Mouse (Mus musculus) hindbrain, embryonic 13.5 days (tissue): Measurements from ENCODE around the gene Ppfia3. TPM values are rescaled to one million over a fixed set of nuclear protein-coding genes. Genes with fewer than 3 reads are reported as not detected.

Experiments used
- ATAC-seq: fragments of 200-750 bp; cut with Nextera tagmentation; 2 replicates; pipeline ENCODE4 v1.8.0; 2017; ENCODE audit warnings: moderate TSS enrichment; ENCODE audit not compliant: low FRiP score
- H3K27ac ChIP-seq: fragments of 300-500 bp; sonication (generic); 2 replicates; pipeline ENCODE4 v1.5.1; 2015; ENCODE audit warnings: inconsistent platforms, mild to moderate bottlenecking, moderate library complexity
- H3K27me3 ChIP-seq: fragments of 300-500 bp; sonication (generic); 2 replicates; pipeline ENCODE4 v1.6.1; 2015; ENCODE audit warnings: mild to moderate bottlenecking, inconsistent platforms
- H3K36me3 ChIP-seq: fragments of 300-500 bp; sonication (generic); 2 replicates; pipeline ENCODE4 v1.6.1; 2015; ENCODE audit warnings: mild to moderate bottlenecking, inconsistent platforms
- H3K4me1 ChIP-seq: fragments of 300-500 bp; sonication (generic); replicated peaks from 2 replicates; pipeline ENCODE4 v1.6.1; 2015; ENCODE audit warnings: inconsistent platforms
- H3K4me2 ChIP-seq: fragments of 300-500 bp; sonication (generic); 2 replicates; pipeline ENCODE4 v1.6.1; 2015; ENCODE audit warnings: inconsistent platforms, mild to moderate bottlenecking, moderate library complexity
- H3K4me3 ChIP-seq: fragments of 300-500 bp; sonication (generic); 2 replicates; pipeline ENCODE4 v1.5.1; 2015; ENCODE audit warnings: mild to moderate bottlenecking, inconsistent platforms
- H3K9ac ChIP-seq: fragments of 300-500 bp; sonication (generic); 2 replicates; pipeline ENCODE4 v1.6.1; 2015; ENCODE audit warnings: mild to moderate bottlenecking, inconsistent platforms
- H3K9me3 ChIP-seq: fragments of 300-500 bp; sonication (generic); 2 replicates; pipeline ENCODE4 v1.6.1; 2016; ENCODE audit warnings: inconsistent platforms
- WGBS: fragments of 180-500 bp; shearing (Covaris S2); methylation state at CpG from one replicate; pipeline ENCODE4 v1.1.7; 2015; 5-methylcytosine and 5-hydroxymethylcytosine counted together
- polyA plus RNA-seq: library from polyadenylated mRNA; unstranded; fragments of >200 nt; fragmentation: Nextera tagmentation; extraction: Ambion mirVana; gene quantifications from 2 replicates; pipeline ENCODE4 v1.2.1, GENCODE M21; 2015

Gene Ppfia3
- polyA plus RNA-seq, 1 experiment from 2014 or later: 19.9 TPM

DNA sequence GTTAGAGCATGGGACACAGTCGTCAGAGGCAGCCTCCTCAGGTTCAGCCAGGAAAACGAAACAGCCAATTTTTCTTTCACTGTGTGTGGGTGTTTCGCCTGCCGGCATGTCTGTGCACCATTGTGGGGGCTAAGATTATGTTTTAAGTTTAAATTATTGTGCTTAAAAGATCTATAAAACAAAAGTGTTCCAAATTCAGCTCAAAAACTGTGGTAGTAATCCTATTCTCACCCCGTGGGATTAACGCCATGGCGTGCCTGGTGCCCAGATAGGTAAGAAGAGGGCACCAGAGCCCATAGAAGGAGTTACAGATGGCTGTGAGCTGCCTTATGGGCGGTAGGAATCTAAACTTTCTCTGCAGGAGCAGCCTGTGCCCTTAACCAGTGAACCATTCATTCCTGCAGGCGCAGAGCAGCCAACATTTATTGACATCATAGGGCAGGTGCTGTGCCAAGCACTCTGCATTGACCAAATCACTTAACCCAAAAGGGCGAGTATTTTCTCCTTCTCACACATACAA lies 51.6 kb downstream of the Ppfia3 start:
- H3K4me1 ChIP-seq: peaks cover 13% of the 10 kb centered on the region
- no peak overlapping the region for H3K27ac ChIP-seq
- H3K4me3 ChIP-seq: no peak overlapping the region
- H3K9me3 ChIP-seq: no peaks in the 10 kb centered on the region
- no peak overlapping the region for H3K9ac ChIP-seq
- WGBS: 85% methylated on average over 10 of the region's 10 CpGs
- no peaks in the 10 kb centered on the region for H3K27me3 ChIP-seq
- no peak overlapping the region for H3K4me2 ChIP-seq
- no peak for ATAC-seq
- peaks cover 5% of the 10 kb centered on the region; the same call in 1 of the 2 replicates for H3K36me3 ChIP-seq

DNA sequence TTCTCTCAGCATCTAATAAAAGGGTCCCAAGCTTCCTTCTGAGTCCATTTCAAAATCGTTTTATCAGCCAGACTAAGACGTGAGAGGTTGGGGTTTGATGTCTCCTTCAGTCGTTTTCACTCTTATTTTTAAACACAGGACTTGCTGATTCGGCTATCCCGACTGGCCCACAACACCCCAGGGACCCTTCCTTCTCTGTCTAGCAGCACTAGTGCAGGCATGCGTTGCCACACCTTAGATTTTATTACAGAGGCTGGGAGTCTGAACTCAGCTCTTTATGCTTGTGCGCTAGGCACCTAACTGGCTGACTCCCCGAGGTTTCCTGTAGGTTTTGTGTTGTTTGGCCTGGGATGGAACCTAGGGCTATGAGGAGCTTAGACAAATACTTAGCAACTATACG lies 53.3 kb downstream of the Ppfia3 start:
- Histone ChIP-seq H3K36me3 (peaks cover 5% of the 10 kb centered on the region; the same call in 1 of the 2 replicates), H3K4me1 (peaks cover 23% of the 10 kb centered on the region), H3K27me3 (no peaks in the 10 kb centered on the region), H3K4me3 (no peak overlapping the region), H3K4me2 (no peak overlapping the region), H3K9me3 (no peaks in the 10 kb centered on the region), H3K27ac (peak overlapping the region; percentile 72), H3K9ac (0 out of 2 replicates have a peak overlapping the region, but pooled peaks have one; percentile 31)
- ATAC-seq: no peak
- 32% methylated on average over 9 of the region's 9 CpGs for WGBS

DNA sequence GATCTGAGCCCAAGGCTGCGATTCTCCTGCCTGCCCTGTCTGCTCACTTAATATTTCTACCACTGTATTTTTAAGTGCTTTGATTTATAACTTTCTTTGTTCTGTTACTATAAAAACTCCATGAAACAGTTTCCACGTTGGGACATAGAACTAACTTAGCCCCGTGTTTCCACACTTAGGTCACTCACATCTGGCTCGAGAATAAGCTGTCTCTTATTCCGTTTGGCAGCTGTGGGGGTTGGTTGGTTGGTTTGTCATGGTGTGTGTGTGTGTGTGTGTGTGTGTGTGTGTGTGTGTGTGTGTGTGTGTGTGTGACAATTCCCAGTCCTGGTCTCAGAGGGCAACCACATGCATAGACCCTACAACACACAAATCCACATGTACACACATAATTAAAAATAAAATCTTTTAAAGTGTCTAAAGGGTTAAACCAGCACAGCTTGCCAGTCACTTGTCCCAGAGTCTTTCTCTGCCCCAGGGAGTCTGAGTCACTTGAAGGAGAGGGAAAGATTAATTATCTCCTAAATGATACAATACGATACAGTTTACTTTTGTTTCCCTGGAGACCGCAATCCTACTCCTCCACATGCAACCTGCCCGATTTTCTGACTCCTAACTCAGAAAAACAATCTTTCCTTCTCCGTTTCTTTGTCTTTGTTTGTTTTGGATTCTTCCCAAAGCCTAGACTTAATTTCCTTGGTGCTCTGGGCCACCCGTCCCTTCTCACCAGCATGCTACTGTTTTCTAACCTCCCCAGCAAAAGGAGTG lies 53.9 kb downstream of the Ppfia3 start:
- Histone ChIP-seq H3K27me3 (no peaks in the 10 kb centered on the region), H3K9ac (0 out of 2 replicates have a peak overlapping the region, but pooled peaks have one; percentile 31), H3K36me3 (peaks cover 4% of the 10 kb centered on the region; the same call in 1 of the 2 replicates), H3K4me1 (peaks cover 23% of the 10 kb centered on the region), H3K27ac (peak overlapping the region; percentile 72), H3K4me2 (no peak overlapping the region), H3K9me3 (no peaks in the 10 kb centered on the region), H3K4me3 (no peak overlapping the region)
- ATAC-seq: no peak
- 26% methylated on average over 10 of the region's 10 CpGs for WGBS

DNA sequence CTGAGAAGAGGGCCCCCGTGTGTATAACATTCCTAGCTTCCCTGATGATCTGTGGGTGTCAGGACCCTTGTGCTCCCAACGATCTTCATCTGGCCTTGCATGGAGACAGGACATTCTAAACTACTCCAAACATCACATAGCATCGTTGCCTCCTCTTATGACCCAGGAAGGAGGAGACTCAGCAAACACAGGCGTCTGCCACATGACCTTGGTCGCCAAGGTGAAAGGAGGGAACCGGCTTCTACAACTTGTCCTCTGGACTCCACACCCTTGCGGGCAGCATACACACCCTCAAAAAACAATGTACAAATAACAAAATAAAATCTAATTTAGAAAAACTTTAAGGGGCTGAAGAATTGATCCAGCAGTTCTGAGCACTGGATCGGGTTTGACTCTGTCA lies 54.8 kb downstream of the Ppfia3 start:
- WGBS: 73% methylated on average over 8 of the region's 8 CpGs
- H3K4me3 ChIP-seq: no peak overlapping the region
- no peaks in the 10 kb centered on the region for H3K27me3 ChIP-seq
- H3K9me3 ChIP-seq: no peaks in the 10 kb centered on the region
- H3K4me1 ChIP-seq: peaks cover 23% of the 10 kb centered on the region
- no peak overlapping the region for H3K27ac ChIP-seq
- no peak overlapping the region for H3K4me2 ChIP-seq
- H3K36me3 ChIP-seq: 0 out of 2 replicates have a peak, but pooled peaks cover 2% of the 10 kb centered on the region
- ATAC-seq: no peak
- H3K9ac ChIP-seq: no peak overlapping the region

DNA sequence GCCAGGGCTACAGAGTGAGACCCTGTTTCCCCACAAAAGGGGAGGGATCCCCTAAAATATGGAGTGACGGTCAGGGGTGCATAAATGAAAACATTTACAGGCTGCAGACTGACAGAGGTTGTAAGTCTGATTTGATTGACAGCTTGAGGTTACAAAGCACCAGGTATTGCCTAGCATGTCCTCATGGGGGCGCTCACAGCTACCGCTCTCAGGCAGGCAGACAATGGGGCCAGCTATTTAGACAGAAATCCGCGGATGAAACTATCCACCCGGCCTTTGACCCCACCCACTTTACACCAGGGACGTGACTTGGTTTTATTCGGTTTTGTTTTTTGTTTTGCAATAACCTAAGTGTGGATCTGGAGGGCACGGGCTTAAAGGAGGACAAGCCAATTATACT lies 57.4 kb downstream of the Ppfia3 start:
- Histone ChIP-seq H3K4me2 (no peak overlapping the region), H3K36me3 (no peaks in the 10 kb centered on the region), H3K4me3 (no peak overlapping the region), H3K4me1 (peaks cover 34% of the 10 kb centered on the region), H3K9me3 (no peaks in the 10 kb centered on the region), H3K27ac (no peak overlapping the region), H3K27me3 (0 out of 2 replicates have a peak, but pooled peaks cover 3% of the 10 kb centered on the region), H3K9ac (peak overlapping the region; percentile 15)
- ATAC-seq: no peak
- 10% methylated on average over 9 of the region's 9 CpGs for WGBS

DNA sequence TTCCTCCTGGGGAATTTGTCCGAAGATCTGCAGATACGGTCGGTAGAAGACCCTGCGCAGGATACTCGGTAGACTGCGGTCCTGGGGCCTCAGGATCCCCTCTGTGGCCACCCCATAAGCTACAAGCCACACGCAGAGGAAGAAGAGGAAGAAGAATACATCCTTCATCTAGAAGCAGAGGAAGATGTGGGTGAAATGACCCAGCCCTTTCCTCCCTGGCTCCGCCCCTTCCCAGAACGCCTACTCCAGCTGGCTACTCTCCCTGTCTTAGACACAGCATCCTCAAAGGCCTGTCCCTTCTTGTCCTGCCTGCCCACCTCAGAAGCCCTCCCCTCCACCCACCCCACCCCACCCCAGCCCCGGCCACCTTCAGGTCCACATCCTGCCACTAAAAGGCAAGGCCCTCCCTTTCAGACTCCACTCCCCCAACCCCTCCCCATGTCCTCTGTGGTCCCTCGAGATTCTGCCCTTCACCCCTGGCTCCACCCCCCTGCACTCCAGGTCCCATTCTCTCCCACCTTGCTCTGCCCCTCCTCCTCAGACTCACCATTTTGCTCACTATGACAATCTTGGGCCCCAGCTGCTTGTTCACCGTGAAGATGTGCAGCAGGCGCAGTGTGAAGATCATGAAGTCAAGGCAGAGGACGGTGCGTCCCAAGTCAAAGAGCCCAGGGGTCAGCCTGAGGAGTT lies 58.1 kb downstream of the Ppfia3 start:
- Histone ChIP-seq H3K9ac (peak overlapping the region; percentile 15), H3K27me3 (0 out of 2 replicates have a peak, but pooled peaks cover 3% of the 10 kb centered on the region), H3K4me2 (no peak overlapping the region), H3K9me3 (no peaks in the 10 kb centered on the region), H3K4me3 (no peak overlapping the region), H3K36me3 (no peaks in the 10 kb centered on the region), H3K27ac (no peak overlapping the region), H3K4me1 (peaks cover 33% of the 10 kb centered on the region)
- WGBS: 68% methylated on average over 15 of the region's 15 CpGs
- no peak for ATAC-seq

DNA sequence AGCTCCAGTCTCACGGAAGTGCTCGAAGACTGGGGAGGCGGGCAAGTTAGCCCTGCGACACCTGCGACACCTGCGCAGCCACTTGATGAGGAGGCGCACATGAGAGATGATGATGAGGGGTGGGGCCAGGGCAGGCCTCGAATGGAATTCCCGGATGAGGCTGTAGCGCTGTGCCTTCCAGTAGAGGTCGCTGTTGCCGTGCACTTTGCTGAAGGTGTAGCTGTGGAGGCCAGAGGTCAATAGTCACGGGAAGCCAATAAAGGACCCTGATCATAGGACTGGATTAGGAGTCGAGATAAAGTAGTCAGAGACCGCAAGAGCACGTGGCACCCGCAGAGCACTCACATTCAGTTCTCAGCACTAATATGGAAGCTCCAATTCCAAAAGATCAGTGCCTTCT lies 61.5 kb downstream of the Ppfia3 start:
- peak overlapping the region; percentile 55 for H3K9ac ChIP-seq
- peak overlapping the region; percentile 23 for H3K4me3 ChIP-seq
- H3K27ac ChIP-seq: no peak overlapping the region
- ATAC-seq: peak; percentile 44
- peaks cover 34% of the 10 kb centered on the region for H3K4me1 ChIP-seq
- H3K4me2 ChIP-seq: peak overlapping the region; percentile 49
- no peaks in the 10 kb centered on the region for H3K36me3 ChIP-seq
- no peaks in the 10 kb centered on the region for H3K9me3 ChIP-seq
- 0 out of 2 replicates have a peak, but pooled peaks cover 7% of the 10 kb centered on the region for H3K27me3 ChIP-seq
- WGBS: 4% methylated on average over 17 of the region's 17 CpGs

DNA sequence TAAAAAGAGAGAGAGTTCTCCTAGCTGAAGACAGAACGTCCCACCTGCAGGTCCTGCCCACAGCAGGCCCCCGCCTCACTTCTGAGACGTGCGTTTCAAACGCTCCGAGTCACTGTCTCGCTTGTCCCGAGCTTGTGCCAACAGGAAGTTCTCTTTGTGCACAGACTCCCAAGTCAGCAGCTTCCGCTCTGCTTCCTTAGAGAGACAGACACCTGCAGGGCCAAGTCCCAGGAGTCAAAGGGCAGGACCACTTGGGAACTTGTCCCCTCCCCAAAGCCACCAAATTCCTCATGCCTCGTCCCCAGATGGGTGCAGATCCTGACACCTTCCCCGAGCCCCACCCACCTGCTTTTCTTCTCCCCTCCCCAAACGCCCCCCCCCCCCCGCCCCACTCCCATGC lies 62.0 kb downstream of the Ppfia3 start:
- H3K9me3 ChIP-seq: no peaks in the 10 kb centered on the region
- peaks cover 34% of the 10 kb centered on the region for H3K4me1 ChIP-seq
- H3K27ac ChIP-seq: no peak overlapping the region
- no peak for ATAC-seq
- no peaks in the 10 kb centered on the region for H3K36me3 ChIP-seq
- H3K27me3 ChIP-seq: 0 out of 2 replicates have a peak, but pooled peaks cover 7% of the 10 kb centered on the region
- peak overlapping the region; percentile 49 for H3K4me2 ChIP-seq
- WGBS: 18% methylated on average over 11 of the region's 13 CpGs
- peak overlapping the region; percentile 23 for H3K4me3 ChIP-seq
- H3K9ac ChIP-seq: peak overlapping the region; percentile 55

DNA sequence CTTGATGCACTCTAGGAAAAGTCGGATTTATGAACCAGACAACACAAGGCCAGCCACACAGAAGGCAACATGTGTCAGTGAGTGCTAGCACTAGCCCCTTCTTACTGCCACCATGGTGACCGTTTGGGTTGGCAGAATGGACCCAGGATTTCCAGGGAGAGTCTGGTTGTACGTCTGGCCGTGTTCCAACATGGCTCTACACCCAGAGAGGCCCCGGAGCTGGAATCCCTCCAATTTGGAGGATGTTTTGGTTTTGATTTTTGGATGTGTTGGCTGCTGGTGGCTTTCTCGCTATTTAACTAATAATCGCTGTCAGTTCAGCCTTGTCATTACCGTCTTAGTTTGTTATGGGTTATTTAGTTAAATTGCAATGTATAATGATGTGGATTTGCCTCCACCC lies 64.2 kb downstream of the Ppfia3 start:
- Histone ChIP-seq H3K4me3 (no peak overlapping the region), H3K9me3 (no peaks in the 10 kb centered on the region), H3K4me1 (peaks cover 25% of the 10 kb centered on the region), H3K36me3 (no peaks in the 10 kb centered on the region), H3K4me2 (no peak overlapping the region), H3K27me3 (0 out of 2 replicates have a peak, but pooled peaks cover 7% of the 10 kb centered on the region), H3K9ac (no peak overlapping the region), H3K27ac (no peak overlapping the region)
- ATAC-seq: no peak
- WGBS: 67% methylated on average over 8 of the region's 8 CpGs

DNA sequence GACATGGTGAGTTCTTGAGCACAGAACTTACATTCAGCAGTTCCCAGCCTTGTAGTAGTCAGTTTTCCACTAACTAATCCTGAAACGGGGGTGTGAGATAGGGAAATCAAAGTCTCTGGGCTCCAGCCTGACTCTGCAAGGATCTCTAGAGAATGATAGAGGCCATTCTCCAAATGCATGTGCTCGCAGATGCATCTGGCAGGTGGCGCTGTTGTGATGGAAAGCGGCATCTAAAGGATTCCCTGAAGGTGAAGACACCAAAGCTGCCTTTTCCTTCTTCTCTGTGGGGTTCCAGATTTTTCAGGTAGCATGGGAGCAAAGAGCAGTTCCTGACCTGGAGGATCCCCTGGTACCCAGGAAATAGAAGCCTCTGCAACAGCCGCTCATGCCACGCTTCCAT lies 66.5 kb downstream of the Ppfia3 start:
- H3K4me1 ChIP-seq: peaks cover 25% of the 10 kb centered on the region
- 18% methylated on average over 6 of the region's 6 CpGs for WGBS
- ATAC-seq: no peak
- 0 out of 2 replicates have a peak, but pooled peaks cover 5% of the 10 kb centered on the region for H3K27me3 ChIP-seq
- 0 out of 2 replicates have a peak overlapping the region, but pooled peaks have one; percentile 9 for H3K4me2 ChIP-seq
- peak overlapping the region; percentile 29; the same call in 1 of the 2 replicates for H3K9ac ChIP-seq
- H3K27ac ChIP-seq: no peak overlapping the region
- no peaks in the 10 kb centered on the region for H3K9me3 ChIP-seq
- H3K4me3 ChIP-seq: no peak overlapping the region
- H3K36me3 ChIP-seq: no peaks in the 10 kb centered on the region

DNA sequence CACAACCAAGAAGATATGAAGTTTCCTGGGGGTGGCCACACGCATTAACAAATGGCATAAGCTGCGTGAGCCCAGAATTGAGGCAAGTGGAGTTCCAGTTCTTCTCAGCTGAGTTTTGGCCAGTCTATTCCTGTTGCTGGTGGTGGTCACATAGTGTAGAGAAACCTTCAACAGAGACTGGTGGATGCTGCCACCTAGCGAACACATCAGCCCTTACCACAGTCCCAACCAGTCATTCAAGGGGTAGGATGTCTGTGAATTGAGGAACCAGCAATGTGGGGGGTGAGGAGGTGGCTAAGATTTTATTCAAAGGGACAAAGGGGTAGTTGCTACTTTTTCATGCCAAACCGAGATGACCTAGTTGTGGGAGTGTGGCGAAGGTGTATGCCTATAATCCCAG lies 67.1 kb downstream of the Ppfia3 start:
- Histone ChIP-seq H3K27ac (no peak overlapping the region), H3K4me2 (no peak overlapping the region), H3K4me3 (no peak overlapping the region), H3K9me3 (no peaks in the 10 kb centered on the region), H3K27me3 (0 out of 2 replicates have a peak, but pooled peaks cover 5% of the 10 kb centered on the region), H3K36me3 (no peaks in the 10 kb centered on the region), H3K9ac (no peak overlapping the region), H3K4me1 (peaks cover 19% of the 10 kb centered on the region)
- WGBS: 17% methylated on average over 5 of the region's 5 CpGs
- ATAC-seq: peak; percentile 86

DNA sequence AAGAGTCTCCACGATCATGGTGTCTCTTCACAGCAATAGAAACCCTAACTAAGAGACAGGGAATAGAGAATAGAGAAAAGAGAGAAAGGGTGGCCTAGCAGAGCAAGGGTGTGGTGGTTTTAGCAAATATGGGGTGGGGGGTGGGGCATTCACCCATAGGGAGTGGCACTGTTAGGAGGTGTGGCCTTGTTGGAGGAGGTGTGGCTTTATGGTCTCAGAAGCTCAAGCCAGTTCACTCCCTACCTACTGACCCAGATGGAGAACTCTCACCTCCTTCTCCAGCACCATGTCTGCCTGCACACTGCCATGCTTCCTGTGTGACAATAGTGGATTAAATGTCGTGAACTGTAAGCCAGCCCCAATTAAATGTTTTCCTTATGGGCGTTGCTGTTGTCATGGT lies 69.3 kb downstream of the Ppfia3 start:
- Histone ChIP-seq H3K9ac (no peak overlapping the region), H3K4me3 (no peak overlapping the region), H3K9me3 (no peaks in the 10 kb centered on the region), H3K4me2 (no peak overlapping the region), H3K4me1 (peaks cover 9% of the 10 kb centered on the region; the same call in 1 of the 2 replicates), H3K27me3 (0 out of 2 replicates have a peak, but pooled peaks cover 5% of the 10 kb centered on the region), H3K36me3 (no peaks in the 10 kb centered on the region), H3K27ac (no peak overlapping the region)
- WGBS: 71% methylated on average over 3 of the region's 3 CpGs
- no peak for ATAC-seq
